Mouse (Mus musculus): ENCODE results near the gene Ptpn23. TPM values are rescaled to one million over a fixed set of nuclear protein-coding genes. Genes with fewer than 3 reads are reported as not detected.
"Not testable (repeated sequence)": the region's sequence is repeated elsewhere in the genome, so short reads cannot be mapped to it uniquely, and the experiment has no call there.

Gene Ptpn23
- total RNA-seq, 2 experiments from 2014 or later, result 40.9 to 57.8 TPM

- DNase-seq (ENCODE audit: extremely low spot score in 1 of 2, low spot score in 1 of 2), result no peak
These were observed 23.6 kb downstream of the Ptpn23 start for GRCm38 (mm10) chr9:110384369-110384929.

GRCm38 (mm10) chr9:110381292-110381691 lies 26.7 kb downstream of the Ptpn23 start:
- DNase-seq (ENCODE audit: extremely low spot score in 1 of 2, low spot score in 1 of 2), result no peak

GRCm38 (mm10) chr9:110380662-110381061 lies 27.4 kb downstream of the Ptpn23 start:
- DNase-seq (ENCODE audit: extremely low spot score in 1 of 2, low spot score in 1 of 2), result no peak

GRCm38 (mm10) chr9:110379361-110379760 lies 28.7 kb downstream of the Ptpn23 start:
- DNase-seq (ENCODE audit: extremely low spot score in 1 of 2, low spot score in 1 of 2), result no peak

- DNase-seq (ENCODE audit: extremely low spot score in 1 of 2, low spot score in 1 of 2), result not testable (repeated sequence)
These were observed 30.4 kb downstream of the Ptpn23 start for GRCm38 (mm10) chr9:110377655-110378054.

- no peak for DNase-seq (ENCODE audit: extremely low spot score in 1 of 2, low spot score in 1 of 2)
These were observed 32.3 kb downstream of the Ptpn23 start for GRCm38 (mm10) chr9:110375668-110376067.

GRCm38 (mm10) chr9:110373871-110374270 lies 34.1 kb downstream of the Ptpn23 start:
- DNase-seq (ENCODE audit: extremely low spot score in 1 of 2, low spot score in 1 of 2), result no peak

GRCm38 (mm10) chr9:110369860-110370259 lies 38.2 kb downstream of the Ptpn23 start:
- DNase-seq (ENCODE audit: extremely low spot score in 1 of 2, low spot score in 1 of 2), result no peak

GRCm38 (mm10) chr9:110366746-110367145 lies 41.3 kb downstream of the Ptpn23 start:
- no peak for DNase-seq (ENCODE audit: extremely low spot score in 1 of 2, low spot score in 1 of 2)

- DNase-seq (ENCODE audit: extremely low spot score in 1 of 2, low spot score in 1 of 2), result no peak
These were observed 45.7 kb downstream of the Ptpn23 start for GRCm38 (mm10) chr9:110362337-110362736.

GRCm38 (mm10) chr9:110361299-110361698 lies 46.7 kb downstream of the Ptpn23 start:
- no peak for DNase-seq (ENCODE audit: extremely low spot score in 1 of 2, low spot score in 1 of 2)

GRCm38 (mm10) chr9:110358341-110358740 lies 49.7 kb downstream of the Ptpn23 start:
- DNase-seq (ENCODE audit: extremely low spot score in 1 of 2, low spot score in 1 of 2), result no peak

GRCm38 (mm10) chr9:110351932-110352632 lies 55.9 kb downstream of the Ptpn23 start:
- no peak for DNase-seq (ENCODE audit: extremely low spot score in 1 of 2, low spot score in 1 of 2)

- no peak for DNase-seq (ENCODE audit: extremely low spot score in 1 of 2, low spot score in 1 of 2)
These were observed 56.7 kb downstream of the Ptpn23 start for GRCm38 (mm10) chr9:110351350-110351749.

- DNase-seq (ENCODE audit: extremely low spot score in 1 of 2, low spot score in 1 of 2), result no peak
These were observed 57.4 kb downstream of the Ptpn23 start for GRCm38 (mm10) chr9:110350612-110351011.

GRCm38 (mm10) chr9:110350188-110350587 lies 57.8 kb downstream of the Ptpn23 start:
- no peak for DNase-seq (ENCODE audit: extremely low spot score in 1 of 2, low spot score in 1 of 2)

GRCm38 (mm10) chr9:110348899-110349298 lies 59.1 kb downstream of the Ptpn23 start:
- DNase-seq (ENCODE audit: extremely low spot score in 1 of 2, low spot score in 1 of 2), result no peak

GRCm38 (mm10) chr9:110345057-110345739 lies 62.8 kb downstream of the Ptpn23 start:
- DNase-seq (ENCODE audit: extremely low spot score in 1 of 2, low spot score in 1 of 2), result no peak

GRCm38 (mm10) chr9:110343805-110344204 lies 64.2 kb downstream of the Ptpn23 start:
- DNase-seq (ENCODE audit: extremely low spot score in 1 of 2, low spot score in 1 of 2), result no peak

GRCm38 (mm10) chr9:110342008-110342407 lies 66.0 kb downstream of the Ptpn23 start:
- no peak for DNase-seq (ENCODE audit: extremely low spot score in 1 of 2, low spot score in 1 of 2)

- DNase-seq (ENCODE audit: extremely low spot score in 1 of 2, low spot score in 1 of 2), result no peak
These were observed 67.8 kb downstream of the Ptpn23 start for GRCm38 (mm10) chr9:110340037-110340750.

Measured in layer of hippocampus, postnatal 25 days (tissue).